In genomic region chr2:73660566-73661134, GRCm38 (mm10) we compare ENCODE assay signal across 9 mouse cellular contexts.
DNase-seq lines count a peak whose midpoint lies in the region; ATAC-seq and TF ChIP-seq lines count a peak whose summit lies in the region.
"Had no signal": no experiment of that assay in that cellular context is flagged by ENCODE, and none has a peak within 500 bp of the region (broad histone marks: within the 10 kb centered on the region; RNA-seq: fewer than 3 reads in every experiment).

No protein-coding gene starts in this region.

- TF ChIP-seq EP300 in stomach, postnatal 0 days (optimal IDR thresholded peaks at IDR 0.05) = no peak

- no peak for TF ChIP-seq POLR2A in cerebellum, adult 2 months (IDR thresholded peaks at IDR 0.05; ENCODE audit: borderline replicate concordance, insufficient read depth, low read length)

- TF ChIP-seq CTCF in stomach, postnatal 0 days (IDR thresholded peaks at IDR 0.05; ENCODE audit: low read depth) = no peak
- no peak for TF ChIP-seq CTCF in cerebellum, adult 2 months (IDR thresholded peaks at IDR 0.05; ENCODE audit: borderline replicate concordance, insufficient read depth, low read depth, low read length)

- peak overlapping the region; percentile 56; the same call in 1 of the 2 replicates for H3K27ac ChIP-seq in heart, embryonic 10.5 days
- no peak overlapping the region for H3K27ac ChIP-seq in lung, embryonic 15.5 days
- no peak overlapping the region for H3K27ac ChIP-seq in limb, embryonic 13.5 days
- no peak overlapping the region for H3K27ac ChIP-seq in stomach, postnatal 0 days (replicated peaks)
- H3K27ac ChIP-seq in cerebellum, adult 2 months (ENCODE audit: insufficient read depth, low read length) = no peak overlapping the region

- DNase-seq in heart, embryonic 10.5 days (ENCODE audit: low spot score) = no peak
- DNase-seq in heart, postnatal 4 days = no peak
- no peak for DNase-seq in lung, postnatal 36 days
- DNase-seq in stomach, postnatal 0 days (ENCODE audit: low spot score) = no peak
- no peak for DNase-seq in cerebellum, adult 2 months
- DNase-seq in cerebellum, adult 8-10 months = no peak
- DNase-seq: liver, postnatal 0 days had no signal

- H3K4me3 ChIP-seq in heart, embryonic 10.5 days = peak overlapping the region; percentile 36
- H3K4me3 ChIP-seq in lung, embryonic 15.5 days = no peak overlapping the region
- H3K4me3 ChIP-seq in limb, embryonic 13.5 days = no peak overlapping the region
- H3K4me3 ChIP-seq in stomach, postnatal 0 days (ENCODE audit: low read depth, low read length) = no peak overlapping the region
- H3K4me3 ChIP-seq in cerebellum, adult 2 months (replicated peaks; ENCODE audit: insufficient read depth, low read depth, low read length) = no peak overlapping the region

- no peaks in the 10 kb centered on the region for H3K27me3 ChIP-seq in heart, embryonic 10.5 days (ENCODE audit: insufficient read depth, poor library complexity, severe bottlenecking)
- no peaks in the 10 kb centered on the region for H3K27me3 ChIP-seq in lung, embryonic 15.5 days
- H3K27me3 ChIP-seq in limb, embryonic 13.5 days = no peaks in the 10 kb centered on the region
- no peaks in the 10 kb centered on the region for H3K27me3 ChIP-seq in stomach, postnatal 0 days (ENCODE audit: control insufficient read depth, insufficient read depth, low read length)
- H3K27me3 ChIP-seq in cerebellum, adult 2 months (ENCODE audit: control insufficient read depth, insufficient read depth, low read length) = no peaks in the 10 kb centered on the region

- H3K4me1 ChIP-seq in heart, embryonic 10.5 days = peaks cover 22% of the 10 kb centered on the region
- H3K4me1 ChIP-seq in lung, embryonic 15.5 days = peaks cover 30% of the 10 kb centered on the region
- peaks cover 18% of the 10 kb centered on the region for H3K4me1 ChIP-seq in limb, embryonic 13.5 days
- no peaks in the 10 kb centered on the region for H3K4me1 ChIP-seq in stomach, postnatal 0 days (replicated peaks; ENCODE audit: control insufficient read depth, insufficient read depth)
- H3K4me1 ChIP-seq in cerebellum, adult 2 months (ENCODE audit: control insufficient read depth, insufficient read depth, low read length) = no peaks in the 10 kb centered on the region

- H3K4me2 ChIP-seq in lung, embryonic 15.5 days = peak overlapping the region; percentile 52
- peak overlapping the region; percentile 54 for H3K4me2 ChIP-seq in limb, embryonic 13.5 days (replicated peaks)
- H3K4me2 ChIP-seq in stomach, postnatal 0 days (replicated peaks; ENCODE audit: low read depth) = peak overlapping the region; percentile 47

- H3K9me3 ChIP-seq in heart, embryonic 10.5 days = no peaks in the 10 kb centered on the region
- no peaks in the 10 kb centered on the region for H3K9me3 ChIP-seq in lung, embryonic 15.5 days
- no peaks in the 10 kb centered on the region for H3K9me3 ChIP-seq in limb, embryonic 13.5 days
- no peaks in the 10 kb centered on the region for H3K9me3 ChIP-seq in stomach, postnatal 0 days (ENCODE audit: control insufficient read depth, low read length)

- H3K36me3 ChIP-seq in heart, embryonic 10.5 days = no peaks in the 10 kb centered on the region
- H3K36me3 ChIP-seq in lung, embryonic 15.5 days = no peaks in the 10 kb centered on the region
- no peaks in the 10 kb centered on the region for H3K36me3 ChIP-seq in limb, embryonic 13.5 days
- no peaks in the 10 kb centered on the region for H3K36me3 ChIP-seq in stomach, postnatal 0 days (ENCODE audit: control insufficient read depth, insufficient read depth, low read length)

- WGBS in heart, embryonic 10.5 days = 90% methylated on average over 11 of the region's 11 CpGs
- 85% methylated on average over 11 of the region's 11 CpGs for WGBS in lung, embryonic 15.5 days
- WGBS in limb, embryonic 13.5 days = 90% methylated on average over 11 of the region's 11 CpGs
- 83% methylated on average over 11 of the region's 11 CpGs for WGBS in stomach, postnatal 0 days
- 81% methylated on average over 11 of the region's 11 CpGs for WGBS in cerebellum, adult 2 months

- ATAC-seq in lung, embryonic 15.5 days (ENCODE audit: borderline replicate concordance, extremely low read depth, low FRiP score, low TSS enrichment) = peak; percentile 17; the same call in 1 of the 2 replicates
- no peak; the same call in 1 of the 2 replicates for ATAC-seq in limb, embryonic 13.5 days (ENCODE audit: low FRiP score, low read depth)
- ATAC-seq in stomach, postnatal 0 days (ENCODE audit: low FRiP score, low TSS enrichment) = no peak
- ATAC-seq: liver, postnatal 0 days had no signal

- no peak overlapping the region for H3K9ac ChIP-seq in lung, embryonic 15.5 days
- no peak overlapping the region for H3K9ac ChIP-seq in limb, embryonic 13.5 days
- no peak overlapping the region for H3K9ac ChIP-seq in stomach, postnatal 0 days (ENCODE audit: low read length)
- H3K9ac ChIP-seq: liver, postnatal 0 days had no signal
